Mouse (Mus musculus) kidney, embryonic 16.5 days (tissue): Measurements from ENCODE around the gene Zdhhc22. TPM values are rescaled to one million over a fixed set of nuclear protein-coding genes. Genes with fewer than 3 reads are reported as not detected.

Experiments
- ATAC-seq: fragments of 200-750 bp; cut with Nextera tagmentation; 2 replicates; pipeline ENCODE4 v1.8.0; 2017; ENCODE audit warnings: moderate TSS enrichment; ENCODE audit not compliant: low FRiP score, low TSS enrichment
- H3K27ac ChIP-seq: fragments of 300-500 bp; sonication (generic); 2 replicates; pipeline ENCODE4 v1.5.1; 2014; ENCODE audit warnings: low read length
- H3K27me3 ChIP-seq: fragments of 300-500 bp; sonication (generic); 2 replicates; pipeline ENCODE4 v1.6.1; 2014; ENCODE audit warnings: low read length, control low read depth, mixed read lengths; ENCODE audit not compliant: insufficient read depth
- H3K36me3 ChIP-seq: fragments of 300-500 bp; sonication (generic); 2 replicates; pipeline ENCODE4 v1.6.1; 2014; ENCODE audit warnings: low read length, control low read depth, mixed read lengths; ENCODE audit not compliant: insufficient read depth
- H3K4me1 ChIP-seq: fragments of 300-500 bp; sonication (generic); 2 replicates; pipeline ENCODE4 v1.6.1; 2014; ENCODE audit warnings: low read length, control low read depth, mixed read lengths; ENCODE audit not compliant: insufficient read depth
- H3K4me2 ChIP-seq: fragments of 300-500 bp; sonication (generic); replicated peaks from 2 replicates; pipeline ENCODE4 v1.6.1; 2014; ENCODE audit warnings: low read depth, low read length
- H3K4me3 ChIP-seq: fragments of 300-500 bp; sonication (generic); 2 replicates; pipeline ENCODE4 v1.5.1; 2014; ENCODE audit warnings: mild to moderate bottlenecking, low read length
- H3K9ac ChIP-seq: fragments of 300-500 bp; sonication (generic); replicated peaks from 2 replicates; pipeline ENCODE4 v1.6.1; 2014; ENCODE audit warnings: low read length
- H3K9me3 ChIP-seq: fragments of 300-500 bp; sonication (generic); 2 replicates; pipeline ENCODE4 v1.6.1; 2016; ENCODE audit warnings: low read length, control low read depth
- WGBS: fragments of 180-500 bp; shearing (Covaris S2); extraction: QIAGEN DNeasy Blood & Tissue Kit; methylation state at CpG from one replicate; pipeline ENCODE4 v1.1.7; 2014; 5-methylcytosine and 5-hydroxymethylcytosine counted together
- polyA plus RNA-seq: library from polyadenylated mRNA; unstranded; fragments of >200 nt; fragmentation: Nextera tagmentation; extraction: Ambion mirVana; gene quantifications from 2 replicates; pipeline ENCODE4 v1.2.1, GENCODE M21; 2015

Gene Zdhhc22
- polyA plus RNA-seq, 1 experiment from 2014 or later, result not detected

GRCm38 (mm10) chr12:86955894-86956293 is 34.3 kb downstream of the Zdhhc22 start:
- no peak for ATAC-seq
- Histone ChIP-seq H3K9me3 (no peaks in the 10 kb centered on the region), H3K9ac (no peak overlapping the region), H3K27me3 (no peaks in the 10 kb centered on the region), H3K4me2 (no peak overlapping the region), H3K4me1 (no peaks in the 10 kb centered on the region), H3K4me3 (no peak overlapping the region), H3K27ac (no peak overlapping the region), H3K36me3 (peaks cover 52% of the 10 kb centered on the region)
- 86% methylated on average over 2 of the region's 2 CpGs for WGBS

GRCm38 (mm10) chr12:86952331-86952850 is 37.8 kb downstream of the Zdhhc22 start:
- no peak overlapping the region for H3K4me2 ChIP-seq
- no peak overlapping the region for H3K9ac ChIP-seq
- peaks cover 26% of the 10 kb centered on the region for H3K36me3 ChIP-seq
- no peak overlapping the region for H3K27ac ChIP-seq
- H3K4me3 ChIP-seq, result no peak overlapping the region
- H3K4me1 ChIP-seq, result peaks cover 20% of the 10 kb centered on the region
- no peak for ATAC-seq
- 89% methylated on average over 10 of the region's 10 CpGs for WGBS
- no peaks in the 10 kb centered on the region for H3K27me3 ChIP-seq
- H3K9me3 ChIP-seq, result no peaks in the 10 kb centered on the region

- ATAC-seq, result no peak
- peaks cover 23% of the 10 kb centered on the region for H3K4me1 ChIP-seq
- 96% methylated on average over 3 of the region's 3 CpGs for WGBS
- no peak overlapping the region for H3K4me2 ChIP-seq
- no peak overlapping the region for H3K27ac ChIP-seq
- no peaks in the 10 kb centered on the region for H3K27me3 ChIP-seq
- no peak overlapping the region for H3K9ac ChIP-seq
- no peak overlapping the region for H3K4me3 ChIP-seq
- H3K9me3 ChIP-seq, result no peaks in the 10 kb centered on the region
- H3K36me3 ChIP-seq, result peaks cover 26% of the 10 kb centered on the region
Observed at GRCm38 (mm10) chr12:86950961-86951360, 39.3 kb downstream of the Zdhhc22 start.

GRCm38 (mm10) chr12:86950161-86950960 is 39.9 kb downstream of the Zdhhc22 start:
- Histone ChIP-seq H3K4me3 (no peak overlapping the region), H3K9me3 (no peaks in the 10 kb centered on the region), H3K27ac (no peak overlapping the region), H3K4me2 (no peak overlapping the region), H3K36me3 (peaks cover 20% of the 10 kb centered on the region), H3K27me3 (no peaks in the 10 kb centered on the region), H3K4me1 (peaks cover 26% of the 10 kb centered on the region), H3K9ac (no peak overlapping the region)
- WGBS, result 73% methylated on average over 16 of the region's 16 CpGs
- ATAC-seq, result no peak

- 70% methylated on average over 9 of the region's 9 CpGs for WGBS
- H3K36me3 ChIP-seq, result peaks cover 13% of the 10 kb centered on the region
- no peak overlapping the region for H3K4me2 ChIP-seq
Observed at GRCm38 (mm10) chr12:86949501-86949900, 40.7 kb downstream of the Zdhhc22 start.

GRCm38 (mm10) chr12:86948627-86949026 is 41.6 kb downstream of the Zdhhc22 start:
- Histone ChIP-seq H3K4me3 (peak overlapping the region; percentile 76; the same call in 1 of the 2 replicates), H3K27me3 (no peaks in the 10 kb centered on the region), H3K27ac (no peak overlapping the region), H3K9me3 (no peaks in the 10 kb centered on the region), H3K4me1 (peaks cover 26% of the 10 kb centered on the region), H3K36me3 (peaks cover 9% of the 10 kb centered on the region; the same call in 1 of the 2 replicates), H3K9ac (no peak overlapping the region), H3K4me2 (peak overlapping the region; percentile 76)
- 10% methylated on average over 6 of the region's 6 CpGs for WGBS
- no peak for ATAC-seq

More at GRCm38 (mm10) chr12:86949501-86949900, 40.7 kb downstream of the Zdhhc22 start:
- Histone ChIP-seq H3K27me3 (no peaks in the 10 kb centered on the region), H3K4me1 (peaks cover 26% of the 10 kb centered on the region), H3K4me3 (no peak overlapping the region), H3K9me3 (no peaks in the 10 kb centered on the region), H3K27ac (no peak overlapping the region), H3K9ac (no peak overlapping the region; the same call in 1 of the 2 replicates)
- ATAC-seq, result no peak

- H3K9ac ChIP-seq, result peak overlapping the region; percentile 97
- no peaks in the 10 kb centered on the region for H3K9me3 ChIP-seq
- H3K27ac ChIP-seq, result peak overlapping the region; percentile 100
- peak overlapping the region; percentile 76 for H3K4me2 ChIP-seq
- peaks cover 26% of the 10 kb centered on the region for H3K4me1 ChIP-seq
- peaks cover 3% of the 10 kb centered on the region; the same call in 1 of the 2 replicates for H3K36me3 ChIP-seq
- ATAC-seq, result peak; percentile 68
- peak overlapping the region; percentile 76 for H3K4me3 ChIP-seq
- 13% methylated on average over 26 of the region's 26 CpGs for WGBS
- no peaks in the 10 kb centered on the region for H3K27me3 ChIP-seq
Observed at GRCm38 (mm10) chr12:86947681-86948401, 42.4 kb downstream of the Zdhhc22 start.

- under 1% methylated on average over 64 of the region's 64 CpGs for WGBS
- Histone ChIP-seq H3K4me1 (peaks cover 26% of the 10 kb centered on the region), H3K4me2 (peak within 1 kb of the TSS; percentile 76), H3K27me3 (0 out of 2 replicates have a peak, but pooled peaks cover under 1% of the 10 kb centered on the region), H3K4me3 (peak within 1 kb of the TSS; percentile 76), H3K36me3 (no peaks in the 10 kb centered on the region), H3K9ac (peak within 1 kb of the TSS; percentile 97), H3K9me3 (no peaks in the 10 kb centered on the region), H3K27ac (peak within 1 kb of the TSS; percentile 100)
- ATAC-seq, result peak; percentile 99
Observed at GRCm38 (mm10) chr12:86946862-86947574, 43.2 kb downstream of the Zdhhc22 start, which contains the start of gene Cipc. Gene Cipc (plus strand): TSS chr12:86947043.

- Histone ChIP-seq H3K9me3 (no peaks in the 10 kb centered on the region), H3K27ac (peak overlapping the region; percentile 100), H3K4me1 (peaks cover 26% of the 10 kb centered on the region), H3K4me2 (peak overlapping the region; percentile 76), H3K4me3 (peak overlapping the region; percentile 76), H3K9ac (peak overlapping the region; percentile 97), H3K27me3 (0 out of 2 replicates have a peak, but pooled peaks cover 4% of the 10 kb centered on the region), H3K36me3 (no peaks in the 10 kb centered on the region)
- ATAC-seq, result no peak
- WGBS, result under 1% methylated on average over 17 of the region's 17 CpGs
Observed at GRCm38 (mm10) chr12:86946301-86946781, 43.9 kb downstream of the Zdhhc22 start.
